ENCODE assay signal across 20 mouse cellular contexts in genomic region chr5:18163515-18163914, GRCm38 (mm10).
"Had no signal": no experiment of that assay in that cellular context is flagged by ENCODE, and none has a peak within 500 bp of the region (broad histone marks: within the 10 kb centered on the region; RNA-seq: fewer than 3 reads in every experiment).

No protein-coding gene starts in this region.

- H3K27ac ChIP-seq: lung, embryonic 15.5 days; macrophage; midbrain, embryonic 13.5 days; midbrain, embryonic 15.5 days; neural tube, embryonic 12.5 days had no signal

- H3K27me3 ChIP-seq: lung, embryonic 15.5 days; megakaryocyte, embryonic 14.5 days; midbrain, embryonic 13.5 days; midbrain, embryonic 15.5 days; neural tube, embryonic 12.5 days had no signal

- H3K4me3 ChIP-seq: lung, embryonic 15.5 days; megakaryocyte, embryonic 14.5 days; midbrain, embryonic 13.5 days; midbrain, embryonic 15.5 days; neural tube, embryonic 12.5 days had no signal

- H3K36me3 ChIP-seq: lung, embryonic 15.5 days; midbrain, embryonic 13.5 days; midbrain, embryonic 15.5 days; neural tube, embryonic 12.5 days had no signal

- DNase-seq: liver, postnatal 0 days; lung, adult 2 months; lung, postnatal 14 days; lung, postnatal 36 days; retina, postnatal 1 day; right cerebral cortex, adult 18-20 months; right cerebral cortex, postnatal 25 days; right cerebral cortex, postnatal 4 days; spleen, adult 18-20 months; thymus, adult 18-20 months; thymus, postnatal 14 days; thymus, postnatal 36 days had no signal

- H3K9me3 ChIP-seq: lung, embryonic 15.5 days; megakaryocyte, embryonic 14.5 days; midbrain, embryonic 13.5 days; midbrain, embryonic 15.5 days; neural tube, embryonic 12.5 days had no signal

- H3K4me2 ChIP-seq: lung, embryonic 15.5 days; midbrain, embryonic 11.5 days; midbrain, embryonic 13.5 days; midbrain, embryonic 15.5 days; neural tube, embryonic 12.5 days had no signal

- H3K4me1 ChIP-seq: lung, embryonic 15.5 days; megakaryocyte, embryonic 14.5 days; midbrain, embryonic 13.5 days; midbrain, embryonic 15.5 days; neural tube, embryonic 12.5 days had no signal

- H3K9ac ChIP-seq: liver, postnatal 0 days; lung, embryonic 15.5 days; midbrain, embryonic 13.5 days; midbrain, embryonic 15.5 days; neural tube, embryonic 12.5 days had no signal

- ATAC-seq: liver, postnatal 0 days; lung, postnatal 0 days; midbrain, embryonic 13.5 days; midbrain, embryonic 15.5 days had no signal
